Mouse (Mus musculus): ENCODE measurements around the gene Xaf1.

Xaf1 gene

GRCm38 (mm10) chr11:72301334-72301733, at the start of gene Xaf1:
Gene Xaf1 (plus strand): TSS chr11:72301629.
- peak; percentile 22 to 33 for DNase-seq

- DNase-seq, result no peak
Measured at GRCm38 (mm10) chr11:72255629-72256028, 45.8 kb upstream of the Xaf1 start.

- no peak for DNase-seq
Measured at GRCm38 (mm10) chr11:72256441-72256840, 45.0 kb upstream of the Xaf1 start.

- DNase-seq, result no peak
Measured at GRCm38 (mm10) chr11:72265483-72265882, 35.9 kb upstream of the Xaf1 start.

- peak; percentile 18 to 36 for DNase-seq
Measured at GRCm38 (mm10) chr11:72266207-72266959, 35.0 kb upstream of the Xaf1 start.

GRCm38 (mm10) chr11:72266960-72267560, 34.4 kb upstream of the Xaf1 start, which contains the start of gene Slc13a5:
Gene Slc13a5 (minus strand): TSS chr11:72267222.
- DNase-seq, result no peak

GRCm38 (mm10) chr11:72271761-72272160, 29.7 kb upstream of the Xaf1 start:
- DNase-seq, result no peak

GRCm38 (mm10) chr11:72273341-72273740, 28.1 kb upstream of the Xaf1 start:
- DNase-seq, result no peak

- DNase-seq, result no peak
Measured at GRCm38 (mm10) chr11:72281143-72281851, 20.1 kb upstream of the Xaf1 start.

- DNase-seq, result no peak
Measured at GRCm38 (mm10) chr11:72281852-72282400, 19.5 kb upstream of the Xaf1 start.

- no peak for DNase-seq
Measured at GRCm38 (mm10) chr11:72283486-72284224, 17.8 kb upstream of the Xaf1 start.

GRCm38 (mm10) chr11:72284532-72285182, 16.8 kb upstream of the Xaf1 start:
- no peak for DNase-seq

GRCm38 (mm10) chr11:72285971-72286480, 15.4 kb upstream of the Xaf1 start:
- no peak for DNase-seq

- DNase-seq, result no peak
Measured at GRCm38 (mm10) chr11:72286651-72287050, 14.8 kb upstream of the Xaf1 start.

- DNase-seq, result no peak
Measured at GRCm38 (mm10) chr11:72287126-72287525, 14.3 kb upstream of the Xaf1 start.

- no peak for DNase-seq
Measured at GRCm38 (mm10) chr11:72287543-72287942, 13.9 kb upstream of the Xaf1 start.

- DNase-seq, result no peak
Measured at GRCm38 (mm10) chr11:72293116-72293515, 8.3 kb upstream of the Xaf1 start.

GRCm38 (mm10) chr11:72302230-72302629, 801 bp downstream of the Xaf1 start:
- no peak for DNase-seq

- no peak for DNase-seq
Measured at GRCm38 (mm10) chr11:72307461-72307860, 6.0 kb downstream of the Xaf1 start.

GRCm38 (mm10) chr11:72308982-72309381, 7.6 kb downstream of the Xaf1 start:
- DNase-seq, result no peak

- no peak for DNase-seq
Measured at GRCm38 (mm10) chr11:72310491-72310890, 9.1 kb downstream of the Xaf1 start.
